Mouse (Mus musculus) neural tube, embryonic 12.5 days (tissue): ENCODE measurements at regions not wholly inside any gene's neighbourhood (a gene's known extent, or its start where the extent isn't known, plus 50 kb on each side); places are given as distances from the start of the nearest gene placed in this dataset.

Experiments used
- ATAC-seq: fragments of 200-750 bp; cut with Nextera tagmentation; 2 replicates; pipeline ENCODE4 v1.8.0; 2017; ENCODE audit warnings: low read depth, mild to moderate bottlenecking, moderate TSS enrichment, moderate library complexity; ENCODE audit not compliant: low FRiP score
- H3K27ac ChIP-seq: fragments of 300-500 bp; sonication (generic); 2 replicates; pipeline ENCODE4 v1.5.1; 2016
- H3K27me3 ChIP-seq: fragments of 300-500 bp; sonication (generic); replicated peaks from 2 replicates; pipeline ENCODE4 v1.6.1; 2016; ENCODE audit warnings: mild to moderate bottlenecking
- H3K36me3 ChIP-seq: fragments of 300-500 bp; sonication (generic); 2 replicates; pipeline ENCODE4 v1.6.1; 2016; ENCODE audit warnings: mild to moderate bottlenecking
- H3K4me1 ChIP-seq: fragments of 300-500 bp; sonication (generic); 2 replicates; pipeline ENCODE4 v1.6.1; 2016
- H3K4me2 ChIP-seq: fragments of 300-500 bp; sonication (generic); replicated peaks from 2 replicates; pipeline ENCODE4 v1.6.1; 2016; ENCODE audit warnings: mild to moderate bottlenecking
- H3K4me3 ChIP-seq: fragments of 300-500 bp; sonication (generic); 2 replicates; pipeline ENCODE4 v1.5.1; 2016
- H3K9ac ChIP-seq: fragments of 300-500 bp; sonication (generic); 2 replicates; pipeline ENCODE4 v1.6.1; 2016; ENCODE audit warnings: mild to moderate bottlenecking
- H3K9me3 ChIP-seq: fragments of 300-500 bp; sonication (generic); 2 replicates; pipeline ENCODE4 v1.6.1; 2016; ENCODE audit warnings: mild to moderate bottlenecking
- WGBS: fragments of 180-500 bp; shearing (Covaris S2); methylation state at CpG from one replicate; pipeline ENCODE4 v1.1.7; 2016; 5-methylcytosine and 5-hydroxymethylcytosine counted together

DNA sequence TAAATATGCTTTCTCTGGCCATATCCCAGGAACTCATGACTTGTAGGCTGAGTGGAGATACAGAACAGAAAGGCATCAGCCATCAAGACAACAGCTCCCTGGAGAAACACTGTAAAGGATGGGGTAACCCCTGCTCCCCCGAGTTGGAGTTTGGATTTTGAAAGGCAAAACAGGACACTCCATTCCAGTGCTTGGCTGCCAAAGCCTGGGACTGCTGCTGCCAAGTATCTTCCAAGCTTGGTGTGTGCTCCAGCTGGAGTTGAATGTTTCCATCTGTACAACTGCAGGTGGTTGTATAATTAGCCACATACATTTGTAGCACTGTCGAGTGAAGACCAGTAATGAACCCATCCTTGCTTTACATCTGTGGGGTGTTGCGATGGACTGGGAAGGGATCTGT lies 62.1 kb downstream of the 4933412E24Rik start:
- Histone ChIP-seq H3K4me3 (no peak overlapping the region), H3K9ac (no peak overlapping the region), H3K36me3 (no peaks in the 10 kb centered on the region), H3K9me3 (no peaks in the 10 kb centered on the region), H3K27ac (no peak overlapping the region), H3K27me3 (no peaks in the 10 kb centered on the region), H3K4me2 (no peak overlapping the region), H3K4me1 (no peaks in the 10 kb centered on the region)
- 79% methylated on average over 3 of the region's 3 CpGs for WGBS
- no peak for ATAC-seq

GRCm38 (mm10) chr15:59953857-59954256 lies 62.6 kb downstream of the 4933412E24Rik start:
- Histone ChIP-seq H3K27me3 (no peaks in the 10 kb centered on the region), H3K9me3 (no peaks in the 10 kb centered on the region), H3K4me1 (no peaks in the 10 kb centered on the region), H3K27ac (no peak overlapping the region), H3K4me2 (no peak overlapping the region), H3K9ac (no peak overlapping the region), H3K4me3 (no peak overlapping the region), H3K36me3 (no peaks in the 10 kb centered on the region)
- WGBS: 90% methylated on average over 4 of the region's 4 CpGs
- no peak for ATAC-seq

GRCm38 (mm10) chr15:59950617-59951216 lies 65.7 kb downstream of the 4933412E24Rik start:
- no peak overlapping the region for H3K9ac ChIP-seq
- ATAC-seq: no peak
- no peak overlapping the region for H3K4me3 ChIP-seq
- no peaks in the 10 kb centered on the region for H3K9me3 ChIP-seq
- no peak overlapping the region for H3K27ac ChIP-seq
- H3K4me1 ChIP-seq: no peaks in the 10 kb centered on the region
- no peaks in the 10 kb centered on the region for H3K36me3 ChIP-seq
- H3K27me3 ChIP-seq: no peaks in the 10 kb centered on the region
- no peak overlapping the region for H3K4me2 ChIP-seq
- 90% methylated on average over 3 of the region's 3 CpGs for WGBS

- no peaks in the 10 kb centered on the region for H3K36me3 ChIP-seq
- WGBS: 4% methylated on average over 8 of the region's 8 CpGs
- no peaks in the 10 kb centered on the region for H3K27me3 ChIP-seq
- no peaks in the 10 kb centered on the region for H3K9me3 ChIP-seq
- no peak overlapping the region for H3K27ac ChIP-seq
- H3K9ac ChIP-seq: no peak overlapping the region
- H3K4me1 ChIP-seq: no peaks in the 10 kb centered on the region
- no peak for ATAC-seq
- H3K4me3 ChIP-seq: no peak overlapping the region
- H3K4me2 ChIP-seq: no peak overlapping the region
Observed at GRCm38 (mm10) chr15:59945208-59945607, 71.2 kb downstream of the 4933412E24Rik start.

DNA sequence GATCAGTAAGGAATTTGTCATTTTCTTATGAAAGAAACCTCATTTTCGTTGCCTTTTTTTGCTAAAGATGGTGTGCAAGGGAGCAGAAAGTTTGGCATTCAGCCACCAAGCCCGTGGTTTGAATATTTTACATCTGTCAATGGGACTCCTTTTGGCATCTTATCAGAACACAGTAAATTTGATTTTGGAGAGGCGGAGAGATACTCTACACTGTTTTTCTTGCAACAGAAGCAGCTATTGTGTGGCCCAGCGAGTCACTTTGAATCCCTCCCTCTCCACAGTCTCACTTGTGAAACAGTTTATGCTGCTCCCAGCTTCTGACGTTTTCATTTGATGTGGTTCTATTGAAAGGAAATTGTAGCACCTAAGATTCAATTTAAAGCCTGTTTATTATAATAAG lies 79.9 kb downstream of the 4933412E24Rik start:
- Histone ChIP-seq H3K27me3 (no peaks in the 10 kb centered on the region), H3K27ac (no peak overlapping the region), H3K4me2 (no peak overlapping the region), H3K36me3 (no peaks in the 10 kb centered on the region), H3K4me3 (no peak overlapping the region), H3K9me3 (no peaks in the 10 kb centered on the region), H3K4me1 (no peaks in the 10 kb centered on the region), H3K9ac (no peak overlapping the region)
- ATAC-seq: no peak
- WGBS: 59% methylated on average over 5 of the region's 5 CpGs

- no peak overlapping the region for H3K4me3 ChIP-seq
- H3K36me3 ChIP-seq: no peaks in the 10 kb centered on the region
- no peak overlapping the region for H3K4me2 ChIP-seq
- ATAC-seq: no peak
- no peak overlapping the region for H3K27ac ChIP-seq
- no peaks in the 10 kb centered on the region for H3K27me3 ChIP-seq
- 57% methylated on average over 4 of the region's 4 CpGs for WGBS
- H3K9ac ChIP-seq: no peak overlapping the region
- H3K9me3 ChIP-seq: no peaks in the 10 kb centered on the region
- H3K4me1 ChIP-seq: no peaks in the 10 kb centered on the region
Observed at GRCm38 (mm10) chr15:59913860-59914259, 102.6 kb downstream of the 4933412E24Rik start.

DNA sequence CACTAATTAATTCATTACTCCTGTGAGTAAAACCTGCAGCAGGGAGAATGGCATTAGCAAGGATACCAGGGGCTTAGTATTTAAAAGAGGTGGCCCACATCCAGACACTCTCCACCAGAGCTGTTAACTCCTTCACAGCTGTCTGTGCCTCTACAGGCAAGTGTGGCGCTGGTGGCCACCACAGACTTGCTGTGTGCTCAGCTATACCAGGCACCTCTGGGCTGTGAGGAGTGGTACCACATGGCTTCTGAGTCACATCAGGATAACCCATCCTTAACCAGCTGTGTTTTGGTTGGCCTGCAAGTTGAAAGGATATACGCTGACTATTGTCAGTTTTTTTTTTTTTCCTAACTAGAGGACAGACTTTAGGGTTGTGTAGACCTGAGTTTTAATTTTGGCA lies 108.1 kb downstream of the 4933412E24Rik start:
- Histone ChIP-seq H3K27ac (no peak overlapping the region), H3K4me1 (no peaks in the 10 kb centered on the region)

GRCm38 (mm10) chr15:59905832-59906797 lies 110.3 kb downstream of the 4933412E24Rik start:
- no peak overlapping the region for H3K9ac ChIP-seq
- 80% methylated on average over 9 of the region's 9 CpGs for WGBS
- no peak overlapping the region for H3K4me3 ChIP-seq
- no peak overlapping the region for H3K4me2 ChIP-seq
- H3K36me3 ChIP-seq: no peaks in the 10 kb centered on the region
- H3K27me3 ChIP-seq: no peaks in the 10 kb centered on the region
- ATAC-seq: no peak
- no peaks in the 10 kb centered on the region for H3K4me1 ChIP-seq
- H3K27ac ChIP-seq: no peak overlapping the region
- H3K9me3 ChIP-seq: no peaks in the 10 kb centered on the region

More for the DNA sequence above, 108.1 kb downstream of the 4933412E24Rik start:
- WGBS: 78% methylated on average over 2 of the region's 2 CpGs
- Histone ChIP-seq H3K9me3 (no peaks in the 10 kb centered on the region), H3K27me3 (no peaks in the 10 kb centered on the region), H3K4me2 (no peak overlapping the region), H3K36me3 (no peaks in the 10 kb centered on the region), H3K4me3 (no peak overlapping the region), H3K9ac (no peak overlapping the region)
- ATAC-seq: no peak

GRCm38 (mm10) chr15:59904741-59905140 lies 111.7 kb downstream of the 4933412E24Rik start:
- Histone ChIP-seq H3K27ac (no peak overlapping the region), H3K9me3 (no peaks in the 10 kb centered on the region), H3K9ac (no peak overlapping the region), H3K27me3 (no peaks in the 10 kb centered on the region), H3K36me3 (no peaks in the 10 kb centered on the region), H3K4me1 (no peaks in the 10 kb centered on the region), H3K4me2 (no peak overlapping the region), H3K4me3 (no peak overlapping the region)
- no peak for ATAC-seq
- WGBS: 43% methylated on average over 5 of the region's 5 CpGs

GRCm38 (mm10) chr15:59888996-59889395 lies 127.4 kb downstream of the 4933412E24Rik start:
- 87% methylated on average over 2 of the region's 2 CpGs for WGBS
- no peaks in the 10 kb centered on the region for H3K4me1 ChIP-seq
- no peak overlapping the region for H3K4me3 ChIP-seq
- H3K36me3 ChIP-seq: no peaks in the 10 kb centered on the region
- no peak overlapping the region for H3K9ac ChIP-seq
- no peaks in the 10 kb centered on the region for H3K9me3 ChIP-seq
- no peak overlapping the region for H3K27ac ChIP-seq
- ATAC-seq: no peak
- H3K4me2 ChIP-seq: no peak overlapping the region
- H3K27me3 ChIP-seq: no peaks in the 10 kb centered on the region

- no peaks in the 10 kb centered on the region for H3K36me3 ChIP-seq
- 25% methylated on average over 2 of the region's 2 CpGs for WGBS
- H3K4me1 ChIP-seq: no peaks in the 10 kb centered on the region
- H3K27me3 ChIP-seq: no peaks in the 10 kb centered on the region
- H3K27ac ChIP-seq: no peak overlapping the region
- no peaks in the 10 kb centered on the region for H3K9me3 ChIP-seq
- H3K9ac ChIP-seq: no peak overlapping the region
- H3K4me3 ChIP-seq: no peak overlapping the region
- ATAC-seq: no peak
- H3K4me2 ChIP-seq: no peak overlapping the region
Observed at GRCm38 (mm10) chr15:59888131-59888459, 128.3 kb downstream of the 4933412E24Rik start.

DNA sequence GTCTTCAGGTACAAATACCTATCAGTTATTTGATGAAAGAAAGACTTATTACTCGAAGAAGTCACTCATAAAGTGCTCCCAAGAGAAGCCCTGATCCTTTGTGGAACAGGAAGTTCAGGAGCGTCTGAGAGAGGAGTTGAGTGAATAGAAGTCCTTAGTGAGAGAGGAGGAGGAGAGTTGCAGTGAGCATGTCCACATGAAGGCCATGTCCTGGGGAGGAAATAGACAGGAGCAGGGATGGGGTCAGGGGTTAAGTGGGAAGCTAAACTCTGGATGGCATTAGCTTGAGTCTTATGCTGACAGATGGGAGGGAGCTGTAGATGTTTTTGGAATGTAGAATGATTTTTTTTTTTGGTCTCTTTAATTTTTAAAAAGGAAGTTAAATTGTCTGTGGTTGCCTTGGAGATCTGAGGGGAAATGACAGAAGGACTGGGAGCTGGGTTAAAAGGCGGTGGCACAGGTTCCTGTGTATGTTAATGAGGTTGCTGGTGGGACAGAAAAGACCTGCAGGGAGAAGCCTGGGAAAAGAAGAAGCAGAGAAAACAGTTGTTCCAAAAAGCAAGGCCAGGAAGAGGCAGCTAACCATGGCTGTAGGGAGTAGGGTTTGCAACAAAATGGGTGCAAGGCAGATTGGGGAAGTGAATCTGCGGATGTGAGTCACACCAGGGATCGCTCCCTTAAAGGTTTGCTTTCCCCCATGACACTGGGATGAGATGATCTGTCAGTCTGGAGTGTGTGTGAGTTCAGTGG lies 128.9 kb downstream of the 4933412E24Rik start:
- no peaks in the 10 kb centered on the region for H3K27me3 ChIP-seq
- no peak overlapping the region for H3K27ac ChIP-seq
- no peaks in the 10 kb centered on the region for H3K4me1 ChIP-seq
- no peak overlapping the region for H3K9ac ChIP-seq
- H3K4me3 ChIP-seq: no peak overlapping the region
- ATAC-seq: no peak
- 47% methylated on average over 5 of the region's 5 CpGs for WGBS
- H3K9me3 ChIP-seq: no peaks in the 10 kb centered on the region
- no peaks in the 10 kb centered on the region for H3K36me3 ChIP-seq
- no peak overlapping the region for H3K4me2 ChIP-seq
